Mouse (Mus musculus): ENCODE data around the gene Teddm2.

Teddm2 gene

DNA sequence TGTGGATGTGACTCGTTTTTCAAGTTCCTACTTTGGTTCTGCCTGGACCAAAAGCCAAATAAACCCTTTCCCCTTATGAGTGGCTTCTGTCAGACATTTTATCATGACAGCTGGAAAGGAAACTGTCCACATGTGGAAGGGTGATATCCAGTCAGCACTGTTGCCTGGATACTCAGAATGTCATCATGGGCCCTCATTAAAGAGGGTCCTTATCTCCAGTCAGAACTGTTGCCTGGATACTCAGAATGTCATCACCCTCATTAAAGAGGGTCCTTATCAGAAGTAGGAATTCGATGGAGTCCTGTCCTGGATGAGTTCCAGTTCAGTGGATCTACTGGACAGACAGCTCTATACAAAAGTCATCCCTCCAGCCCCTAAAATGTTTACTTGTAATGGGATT is 85.8 kb downstream of the Teddm2 start:
- DNase-seq = no peak

DNA sequence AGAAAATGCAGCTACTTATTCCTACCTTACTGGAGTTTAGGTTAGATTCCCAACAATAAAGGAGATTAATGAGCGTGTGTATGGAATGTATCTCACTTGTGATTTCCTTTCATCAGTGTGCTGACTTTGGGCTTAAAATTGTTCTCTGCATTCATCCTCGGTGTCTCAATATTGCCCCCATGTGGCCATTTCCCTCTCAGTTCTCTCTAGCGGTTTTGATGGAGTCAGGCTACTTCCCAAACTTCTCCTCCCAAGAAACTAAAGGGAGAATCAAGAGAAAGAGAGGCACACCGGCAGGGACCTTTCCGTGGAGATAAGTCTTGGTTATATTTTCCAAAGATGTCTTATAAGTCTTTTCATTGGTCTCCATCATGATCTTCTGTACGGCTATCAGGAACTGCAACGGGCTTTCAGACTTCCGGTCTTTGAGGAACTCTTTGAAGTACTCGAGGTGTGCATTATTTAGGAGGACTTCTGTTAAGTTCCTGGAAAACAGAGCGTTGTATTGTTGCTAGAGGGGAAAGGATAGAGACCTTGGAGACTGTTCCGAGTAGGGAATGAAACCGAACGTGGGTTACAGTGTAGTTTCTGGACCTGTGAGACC is 92.5 kb downstream of the Teddm2 start:
- DNase-seq = peak; percentile 59

DNA sequence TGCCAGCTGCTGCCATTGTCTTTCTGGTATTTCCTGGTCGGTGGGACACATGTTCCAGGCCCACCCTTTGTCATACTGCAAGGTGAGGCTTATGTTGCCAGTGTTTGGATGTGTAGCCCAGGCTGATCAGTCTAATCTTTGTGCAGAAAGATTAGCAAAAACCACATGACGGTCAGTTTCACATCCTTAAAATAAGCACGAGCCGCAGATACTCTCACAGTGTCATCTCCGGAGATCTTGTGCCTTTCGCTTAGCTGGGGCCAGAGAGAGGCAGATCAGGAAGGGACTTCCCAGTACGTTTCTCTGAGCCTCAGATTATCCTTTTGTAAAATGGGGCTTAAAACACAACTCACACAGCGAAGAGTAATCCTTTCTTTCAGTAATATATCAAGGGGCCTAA is 96.5 kb downstream of the Teddm2 start:
- no peak for DNase-seq

DNA sequence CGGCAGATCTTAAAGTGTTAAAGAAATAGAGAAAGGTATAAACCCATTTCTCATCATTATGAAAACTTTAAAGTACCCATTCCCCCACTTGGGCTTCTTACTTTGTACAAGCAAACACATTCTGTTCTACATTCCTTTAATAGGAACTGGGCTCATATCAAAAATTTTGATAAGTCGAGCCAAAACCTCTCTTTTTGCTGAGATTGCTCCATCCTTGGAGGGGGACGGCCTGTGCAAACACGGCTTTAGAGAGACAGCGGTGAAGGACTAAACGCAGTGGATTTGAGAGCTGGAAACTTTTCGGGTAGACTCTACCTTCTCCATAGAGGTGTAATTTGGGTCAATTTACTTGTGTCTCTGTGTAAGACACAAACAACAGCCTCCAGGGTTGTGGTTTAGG is 97.3 kb downstream of the Teddm2 start:
- peak; percentile 2 for DNase-seq

Data from kidney, adult 18-20 months (tissue).